Mouse (Mus musculus): ENCODE measurements around the gene Agbl3.

DNA sequence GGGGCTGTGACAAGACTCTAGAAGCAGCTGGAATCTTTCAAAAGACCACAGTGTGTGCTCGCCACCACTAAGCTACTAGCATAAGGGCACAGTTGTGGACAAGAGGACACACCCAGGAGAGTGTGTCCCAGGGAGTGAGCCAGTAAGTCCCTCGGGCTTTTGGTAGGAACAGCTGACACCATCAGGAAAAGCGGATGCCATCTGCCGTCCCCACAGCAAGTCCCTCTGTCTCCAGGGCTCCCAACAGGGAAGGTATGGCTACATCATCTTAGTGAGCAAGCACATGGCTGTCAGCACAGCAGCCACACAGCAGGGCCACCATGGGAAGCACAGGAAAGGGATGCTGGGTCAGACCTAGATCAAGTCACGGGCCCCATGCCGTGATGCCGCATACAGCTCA, 115.3 kb downstream of the Agbl3 start:
- no peak for TF ChIP-seq POLR2A (IDR thresholded peaks at IDR 0.05; ENCODE audit: low read depth, low read length)
- TF ChIP-seq CTCF (IDR thresholded peaks at IDR 0.05; ENCODE audit: borderline replicate concordance, insufficient read depth, low read length) = no peak
